Mouse (Mus musculus) kidney, adult 2 months (tissue): ENCODE measurements around the gene Tial1. TPM values are rescaled to one million over a fixed set of nuclear protein-coding genes. Genes with fewer than 3 reads are reported as not detected.

ENCODE experiments used
- DNase-seq: peaks from one replicate; pipeline ENCODE4 v3.0.0; 2021
- H3K27ac ChIP-seq: fragments of 200-500 bp; 2 replicates; pipeline ENCODE4 v1.5.1; 2012; ENCODE audit warnings: low read depth, low read length, control low read depth, inconsistent platforms; ENCODE audit not compliant: insufficient read depth
- H3K27me3 ChIP-seq: fragments of 200-500 bp; replicated peaks from 2 replicates; pipeline ENCODE4 v1.6.1; 2012; ENCODE audit warnings: mild to moderate bottlenecking, moderate library complexity, low read length, inconsistent platforms; ENCODE audit not compliant: control insufficient read depth, insufficient read depth
- H3K36me3 ChIP-seq: fragments of 200-500 bp; 2 replicates; pipeline ENCODE4 v1.6.1; 2012; ENCODE audit warnings: mild to moderate bottlenecking, moderate library complexity, low read length, inconsistent platforms; ENCODE audit not compliant: control insufficient read depth, insufficient read depth
- H3K4me1 ChIP-seq: fragments of 200-500 bp; 2 replicates; pipeline ENCODE4 v1.6.1; 2011; ENCODE audit warnings: low read length; ENCODE audit not compliant: control insufficient read depth, insufficient read depth
- H3K4me3 ChIP-seq: fragments of 200-500 bp; 2 replicates; pipeline ENCODE4 v1.5.1; 2011; ENCODE audit warnings: mild to moderate bottlenecking, low read depth, low read length, control low read depth; ENCODE audit not compliant: insufficient read depth
- CTCF ChIP-seq: fragments of 200-500 bp; conservative IDR thresholded peaks from 2 replicates; pipeline ENCODE4 v1.5.1; 2011; ENCODE audit warnings: low read depth, mild to moderate bottlenecking, control low read depth, low read length, moderate library complexity, mixed read lengths; ENCODE audit not compliant: insufficient read depth, insufficient read length
- POLR2A ChIP-seq: fragments of 200-500 bp; IDR thresholded peaks from one replicate; pipeline ENCODE4 v1.6.1; 2011; ENCODE audit warnings: low read depth, low read length, control low read depth
- WGBS: fragments of 180-500 bp; shearing (Covaris S2); methylation state at CpG from one replicate; pipeline ENCODE4 v1.1.7; 2018; 5-methylcytosine and 5-hydroxymethylcytosine counted together
- polyA plus RNA-seq: library from polyadenylated mRNA; depleted of rRNA; stranded (reverse); fragments of >200 nt; gene quantifications from 2 replicates; pipeline ENCODE4 v1.2.3, GENCODE M21; 2012

Tial1 gene
- polyA plus RNA-seq, 1 experiment: 22.2 TPM

DNA sequence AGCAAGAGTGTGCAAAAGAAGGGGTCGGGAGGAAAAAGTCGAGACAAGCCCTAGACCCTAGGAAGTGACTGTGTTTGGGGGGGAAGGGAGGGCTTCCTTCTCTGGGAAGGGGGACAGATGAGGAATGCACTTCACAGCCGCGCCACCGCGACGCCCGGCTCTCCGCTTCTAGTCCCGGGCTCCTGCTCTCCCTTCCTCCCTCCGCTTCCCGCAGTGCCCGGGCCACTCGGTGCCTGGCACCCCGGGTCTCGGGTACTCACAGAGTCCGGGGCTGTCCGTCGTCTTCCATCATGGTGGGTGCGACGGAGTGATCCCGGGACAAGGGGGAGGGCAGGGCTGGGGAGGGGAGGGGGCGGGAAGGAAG, 670 bp downstream of the Tial1 start:
- H3K27me3 ChIP-seq: no peaks in the 10 kb centered on the region
- H3K36me3 ChIP-seq: no peaks in the 10 kb centered on the region
- peak overlapping the region; percentile 84 for H3K4me3 ChIP-seq
- H3K27ac ChIP-seq: peak overlapping the region; percentile 48
- TF ChIP-seq POLR2A (no peak), CTCF (no peak)
- whole genome bisulfite sequencing: under 1% methylated on average over 22 of the region's 23 CpGs
- DNase-seq: no peak
- peaks cover 3% of the 10 kb centered on the region; the same call in 1 of the 2 replicates for H3K4me1 ChIP-seq

DNA sequence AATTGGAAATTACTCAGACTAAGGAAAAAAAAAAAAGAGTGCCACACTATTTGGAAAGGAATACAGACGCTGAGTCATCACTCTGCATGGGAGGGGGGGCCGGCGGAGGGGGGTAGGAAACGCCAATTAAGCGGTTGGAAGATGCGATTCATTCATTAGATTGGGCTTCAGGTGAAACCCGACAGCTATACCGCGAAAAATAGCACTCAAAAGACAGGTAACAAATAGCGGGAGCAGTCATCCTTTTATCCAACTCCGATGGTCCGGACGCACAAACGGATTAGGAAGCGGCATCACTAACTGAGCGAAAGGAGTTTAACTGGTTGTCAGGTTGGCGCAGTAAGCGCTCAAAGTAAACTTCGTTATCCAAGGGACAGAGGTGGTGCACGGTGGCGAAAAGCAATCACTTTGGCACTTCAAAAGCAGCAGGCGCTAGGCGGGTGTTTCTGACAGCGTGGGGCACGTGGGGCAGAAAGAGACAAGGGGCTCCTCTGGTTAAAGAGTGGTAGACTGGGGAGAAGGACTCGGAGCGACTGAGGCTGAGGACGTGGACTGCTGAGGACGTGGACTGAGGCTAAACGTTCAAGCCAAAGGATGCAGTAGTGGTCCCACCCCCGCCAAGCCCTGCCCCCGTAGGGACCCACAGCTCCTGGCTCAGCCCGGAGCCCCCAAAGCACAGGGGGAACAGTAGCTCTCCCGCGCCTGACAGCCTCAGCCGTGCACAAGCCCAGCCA, 1.2 kb downstream of the Tial1 start:
- TF ChIP-seq CTCF (no peak), POLR2A (no peak)
- peak overlapping the region; percentile 84 for H3K4me3 ChIP-seq
- H3K27me3 ChIP-seq: no peaks in the 10 kb centered on the region
- H3K27ac ChIP-seq: peak overlapping the region; percentile 48
- H3K36me3 ChIP-seq: no peaks in the 10 kb centered on the region
- H3K4me1 ChIP-seq: peaks cover 3% of the 10 kb centered on the region; the same call in 1 of the 2 replicates
- peak; percentile 34 for DNase-seq
- WGBS: under 1% methylated on average over 36 of the region's 36 CpGs

DNA sequence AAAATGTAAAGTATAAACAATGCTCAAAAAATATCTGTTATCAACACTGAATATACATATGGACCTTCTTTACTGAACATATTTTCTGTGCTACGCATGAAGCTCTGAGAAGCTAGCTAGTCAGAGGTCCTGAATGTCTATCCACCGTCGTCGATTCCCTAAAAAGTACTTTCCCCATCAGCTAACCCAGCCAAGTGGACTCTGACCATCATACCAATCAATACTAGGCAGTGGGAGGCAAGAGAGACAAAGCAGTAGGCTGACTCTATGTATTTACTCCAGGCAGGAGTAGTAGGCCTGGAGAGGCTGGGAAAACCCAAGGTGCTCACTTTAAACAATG, 1.8 kb downstream of the Tial1 start:
- Histone ChIP-seq H3K4me1 (peaks cover 3% of the 10 kb centered on the region; the same call in 1 of the 2 replicates), H3K27ac (no peak overlapping the region), H3K36me3 (no peaks in the 10 kb centered on the region), H3K4me3 (0 out of 2 replicates have a peak overlapping the region, but pooled peaks have one; percentile 5), H3K27me3 (no peaks in the 10 kb centered on the region)
- peak; percentile 21 for DNase-seq
- TF ChIP-seq CTCF (no peak), POLR2A (no peak)
- WGBS: 17% methylated on average over 4 of the region's 4 CpGs

DNA sequence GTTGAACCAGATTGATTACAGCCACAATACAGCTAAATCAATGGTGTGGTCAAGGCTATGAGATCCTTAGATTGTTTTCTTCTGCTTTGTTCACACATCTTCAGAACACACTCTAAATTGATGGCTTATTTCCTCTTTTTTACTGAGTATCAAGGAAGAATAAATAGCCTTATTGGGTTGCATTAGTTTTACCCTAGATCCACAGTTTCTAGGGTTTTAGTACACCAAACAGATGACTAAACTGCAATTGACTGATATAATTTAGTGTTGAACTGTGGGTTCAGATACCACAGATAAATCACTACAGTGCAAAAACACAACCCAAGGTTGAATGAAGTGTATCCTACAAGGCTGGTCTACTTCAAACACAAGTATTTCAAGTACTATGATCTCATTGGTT, 3.5 kb downstream of the Tial1 start:
- DNase-seq: no peak
- no peak for TF ChIP-seq CTCF
- no peak for TF ChIP-seq POLR2A
- H3K4me1 ChIP-seq: peaks cover 3% of the 10 kb centered on the region; the same call in 1 of the 2 replicates
- no peak overlapping the region for H3K27ac ChIP-seq
- peaks cover 2% of the 10 kb centered on the region; the same call in 1 of the 2 replicates for H3K36me3 ChIP-seq
- no peak overlapping the region for H3K4me3 ChIP-seq
- H3K27me3 ChIP-seq: no peaks in the 10 kb centered on the region

DNA sequence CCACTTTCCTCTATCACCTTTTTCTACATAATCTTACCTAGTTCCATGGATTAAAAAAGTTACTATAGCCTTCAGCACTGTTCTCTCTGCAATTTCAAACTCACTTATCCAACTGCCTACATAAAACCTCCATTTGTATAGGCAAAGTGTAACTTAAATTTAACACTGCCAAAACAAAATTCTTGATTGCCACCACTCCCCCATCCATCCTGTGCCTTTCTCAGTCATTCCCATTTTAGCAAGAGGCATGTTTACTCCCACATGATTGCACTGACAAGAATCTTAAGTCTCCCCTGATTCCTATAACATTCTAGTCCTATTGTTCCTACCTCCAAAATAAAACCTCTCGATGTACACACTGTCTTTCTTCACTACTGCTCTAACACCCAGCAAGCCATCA, 8.8 kb downstream of the Tial1 start:
- TF ChIP-seq POLR2A (no peak), CTCF (no peak)
- peaks cover 3% of the 10 kb centered on the region; the same call in 1 of the 2 replicates for H3K36me3 ChIP-seq
- WGBS: 80% methylated on average over 1 of the region's 1 CpGs

DNA sequence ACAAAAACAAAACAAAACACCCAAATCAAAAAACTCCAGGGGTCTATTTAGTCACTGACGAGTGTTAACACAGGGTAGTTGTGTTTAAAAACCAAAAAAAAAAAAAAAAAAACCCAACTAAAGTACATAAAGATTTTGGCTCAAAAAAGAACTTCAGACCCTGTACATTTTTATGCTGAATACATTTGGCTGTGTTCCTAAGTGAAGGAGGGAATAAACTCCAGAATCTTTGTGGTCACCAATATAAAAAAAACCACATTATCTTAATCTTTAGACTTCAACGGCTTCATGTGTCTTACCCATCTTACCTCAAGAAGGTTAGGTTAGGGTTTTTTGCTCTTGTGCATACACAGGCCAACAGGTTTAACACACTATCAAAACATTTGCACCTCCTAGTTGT, 20.9 kb downstream of the Tial1 start:
- Histone ChIP-seq H3K27ac (no peak overlapping the region), H3K27me3 (no peaks in the 10 kb centered on the region), H3K36me3 (peaks cover 8% of the 10 kb centered on the region), H3K4me3 (no peak overlapping the region), H3K4me1 (no peaks in the 10 kb centered on the region)
- WGBS: 88% methylated on average over 2 of the region's 2 CpGs
- no peak for TF ChIP-seq POLR2A
- no peak for TF ChIP-seq CTCF
- no peak for DNase-seq

More for the DNA sequence above, 8.8 kb downstream of the Tial1 start:
- Histone ChIP-seq H3K27ac (no peak overlapping the region), H3K4me3 (no peak overlapping the region), H3K4me1 (no peaks in the 10 kb centered on the region; the same call in 1 of the 2 replicates), H3K27me3 (no peaks in the 10 kb centered on the region)
- no peak for DNase-seq

DNA sequence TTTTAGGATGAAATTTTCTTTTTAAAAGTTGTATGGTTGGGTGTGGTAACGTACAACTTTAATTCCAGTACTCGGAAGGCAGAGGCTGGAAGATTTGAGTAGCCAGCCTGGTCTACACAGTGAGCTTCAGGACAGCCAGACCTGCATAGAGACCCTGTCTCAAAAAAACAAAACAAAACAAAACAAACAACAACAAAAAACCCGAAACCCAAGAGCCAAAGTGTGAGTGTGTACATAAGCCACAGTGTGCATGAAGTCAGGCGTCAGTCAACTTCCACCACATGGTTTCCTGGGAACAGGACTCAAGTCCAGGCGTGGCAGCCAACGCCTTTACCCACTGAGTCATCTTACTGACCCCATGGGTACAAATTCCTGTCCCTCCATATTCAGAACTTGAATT, 22.3 kb downstream of the Tial1 start:
- TF ChIP-seq CTCF: no peak
- TF ChIP-seq POLR2A: no peak
- Histone ChIP-seq H3K4me1 (no peaks in the 10 kb centered on the region), H3K27me3 (no peaks in the 10 kb centered on the region), H3K36me3 (peaks cover 6% of the 10 kb centered on the region), H3K27ac (no peak overlapping the region), H3K4me3 (no peak overlapping the region)
- DNase-seq: no peak
- WGBS: 95% methylated on average over 6 of the region's 6 CpGs
